Mouse (Mus musculus) lung, adult 2 months (tissue): ENCODE data around the gene Pan3.

Source experiments
- CTCF ChIP-seq: fragments of 200-500 bp; IDR thresholded peaks from 2 replicates; pipeline ENCODE4 v1.5.1; 2011; ENCODE audit warnings: mild to moderate bottlenecking, low read length, control low read depth; ENCODE audit not compliant: insufficient read depth
- POLR2A ChIP-seq: fragments of 200-500 bp; IDR thresholded peaks from 2 replicates; pipeline ENCODE4 v1.6.1; 2011; ENCODE audit warnings: low read depth, mild to moderate bottlenecking, control low read depth, low read length, borderline replicate concordance; ENCODE audit errors: extremely low read depth

DNA sequence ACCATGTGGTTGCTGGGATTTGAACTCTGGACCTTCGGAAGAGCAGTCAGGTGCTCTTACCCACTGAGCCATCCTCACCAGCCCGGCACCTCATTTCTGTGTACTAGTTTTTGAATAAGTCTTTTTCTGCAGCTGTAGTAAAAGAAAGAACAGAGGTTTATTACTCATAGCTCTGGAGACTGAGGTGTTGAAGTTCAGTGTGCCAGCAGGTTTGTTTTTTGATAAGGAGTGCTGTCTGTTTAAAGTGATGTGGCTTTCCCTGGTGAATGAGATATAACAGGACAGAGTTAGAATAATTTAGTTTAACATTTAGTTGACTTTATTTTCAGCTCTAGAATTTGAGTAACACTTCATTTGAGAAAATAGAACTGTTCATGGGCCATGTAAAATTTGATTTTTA lies 14.8 kb downstream of the Pan3 start:
- TF ChIP-seq CTCF, result no peak
- TF ChIP-seq POLR2A, result no peak
